Mouse (Mus musculus): ENCODE measurements around the gene Ankfn1.

Gene Ankfn1

GRCm38 (mm10) chr11:89455647-89456231, 321.7 kb downstream of the Ankfn1 start:
- DNase-seq = no peak

GRCm38 (mm10) chr11:89454702-89455101, 322.8 kb downstream of the Ankfn1 start:
- DNase-seq = no peak

GRCm38 (mm10) chr11:89452862-89453261, 324.6 kb downstream of the Ankfn1 start:
- DNase-seq = peak; percentile 20

GRCm38 (mm10) chr11:89450406-89450805, 327.0 kb downstream of the Ankfn1 start:
- no peak for DNase-seq

GRCm38 (mm10) chr11:89448986-89449385, 328.5 kb downstream of the Ankfn1 start:
- DNase-seq = no peak

- DNase-seq = no peak
These were observed 330.0 kb downstream of the Ankfn1 start for GRCm38 (mm10) chr11:89447477-89447876.

- DNase-seq = no peak
These were observed 336.9 kb downstream of the Ankfn1 start for GRCm38 (mm10) chr11:89440566-89440965.

GRCm38 (mm10) chr11:89424358-89424757, 353.1 kb downstream of the Ankfn1 start:
- DNase-seq = no peak

- no peak for DNase-seq
These were observed 354.8 kb downstream of the Ankfn1 start for GRCm38 (mm10) chr11:89422637-89423036.

- DNase-seq = no peak
These were observed 356.6 kb downstream of the Ankfn1 start for GRCm38 (mm10) chr11:89420767-89421438.

- DNase-seq = no peak
These were observed 357.6 kb downstream of the Ankfn1 start for GRCm38 (mm10) chr11:89419863-89420262.

GRCm38 (mm10) chr11:89418644-89419043, 358.8 kb downstream of the Ankfn1 start:
- DNase-seq = no peak

- DNase-seq = no peak
These were observed 360.7 kb downstream of the Ankfn1 start for GRCm38 (mm10) chr11:89416769-89417168.

GRCm38 (mm10) chr11:89408774-89409173, 368.7 kb downstream of the Ankfn1 start:
- DNase-seq = no peak

- no peak for DNase-seq
These were observed 373.0 kb downstream of the Ankfn1 start for GRCm38 (mm10) chr11:89404489-89404888.

- no peak for DNase-seq
These were observed 374.0 kb downstream of the Ankfn1 start for GRCm38 (mm10) chr11:89403436-89403835.

- DNase-seq = no peak
These were observed 388.6 kb downstream of the Ankfn1 start for GRCm38 (mm10) chr11:89388851-89389250.

- DNase-seq = no peak
These were observed 394.8 kb downstream of the Ankfn1 start for GRCm38 (mm10) chr11:89382634-89383009.

GRCm38 (mm10) chr11:89381782-89382633, 395.4 kb downstream of the Ankfn1 start:
- peak; percentile 11 for DNase-seq

- no peak for DNase-seq
These were observed 406.5 kb downstream of the Ankfn1 start for GRCm38 (mm10) chr11:89370941-89371340.

GRCm38 (mm10) chr11:89370373-89370772, 407.1 kb downstream of the Ankfn1 start:
- DNase-seq = no peak

- no peak for DNase-seq
These were observed 413.5 kb downstream of the Ankfn1 start for GRCm38 (mm10) chr11:89363981-89364380.

GRCm38 (mm10) chr11:89360895-89361294, 416.6 kb downstream of the Ankfn1 start:
- no peak for DNase-seq

GRCm38 (mm10) chr11:89358546-89358945, 418.9 kb downstream of the Ankfn1 start:
- no peak for DNase-seq

Data from right cerebral cortex, adult 18-20 months (tissue).